Mouse (Mus musculus): ENCODE data around the gene Pdzd2. TPM values are rescaled to one million over a fixed set of nuclear protein-coding genes. Genes with fewer than 3 reads are reported as not detected.

The Pdzd2 gene
- polyA plus RNA-seq (2012; rRNA removed): 17.6 and 23.9 TPM in 2 replicates

DNA sequence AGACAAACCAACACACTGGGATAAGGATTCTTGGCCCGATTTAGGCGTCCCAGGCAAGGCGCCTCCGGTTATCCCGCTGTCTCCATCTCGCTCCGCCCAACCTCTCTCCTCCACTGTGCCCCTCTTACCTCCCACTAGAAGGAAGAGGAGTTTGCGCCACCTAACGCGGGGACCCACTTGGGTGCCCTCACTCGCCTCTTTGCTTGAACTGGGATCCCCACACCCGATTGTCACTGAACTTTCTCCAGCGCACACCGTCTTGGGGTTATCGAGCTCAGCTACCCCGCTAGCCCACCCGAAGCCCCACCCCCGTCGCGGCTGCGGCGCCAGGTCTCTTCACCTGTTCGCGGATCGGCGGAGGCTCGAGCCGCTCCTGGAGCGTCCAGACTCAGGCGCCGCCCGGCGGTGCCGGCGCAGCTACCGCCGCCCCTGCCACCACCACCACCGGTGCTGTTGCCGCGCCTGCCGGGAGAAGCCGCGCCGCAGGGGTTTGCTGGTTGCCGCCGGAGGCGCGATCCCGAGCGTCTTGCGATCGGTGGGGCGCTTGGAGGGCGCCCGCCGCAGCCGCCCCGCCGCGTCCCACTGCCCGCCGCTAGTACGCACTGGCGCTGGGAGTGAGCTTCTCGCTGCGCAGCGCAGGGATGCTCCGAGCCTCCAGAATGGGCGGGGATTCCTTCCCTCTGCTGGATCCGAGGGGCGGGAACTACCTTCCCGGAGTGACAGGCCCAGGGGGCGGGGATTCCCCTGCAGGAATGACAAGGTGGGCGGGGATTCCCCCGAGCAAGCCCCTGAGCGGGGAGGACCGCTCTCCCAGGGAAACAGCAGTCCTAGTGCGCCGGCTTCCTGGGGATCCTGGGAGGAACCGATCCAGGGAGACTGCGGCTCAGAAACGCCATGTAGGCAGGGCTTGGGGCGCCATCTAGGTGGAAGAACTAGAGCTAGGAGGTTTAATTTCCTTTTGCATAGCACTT lies at the start of gene Pdzd2:
Gene Pdzd2 (minus strand): TSS at position 648 of the 971 bp plus-strand sequence.
- no peak for DNase-seq (ENCODE audit: low read depth)

DNA sequence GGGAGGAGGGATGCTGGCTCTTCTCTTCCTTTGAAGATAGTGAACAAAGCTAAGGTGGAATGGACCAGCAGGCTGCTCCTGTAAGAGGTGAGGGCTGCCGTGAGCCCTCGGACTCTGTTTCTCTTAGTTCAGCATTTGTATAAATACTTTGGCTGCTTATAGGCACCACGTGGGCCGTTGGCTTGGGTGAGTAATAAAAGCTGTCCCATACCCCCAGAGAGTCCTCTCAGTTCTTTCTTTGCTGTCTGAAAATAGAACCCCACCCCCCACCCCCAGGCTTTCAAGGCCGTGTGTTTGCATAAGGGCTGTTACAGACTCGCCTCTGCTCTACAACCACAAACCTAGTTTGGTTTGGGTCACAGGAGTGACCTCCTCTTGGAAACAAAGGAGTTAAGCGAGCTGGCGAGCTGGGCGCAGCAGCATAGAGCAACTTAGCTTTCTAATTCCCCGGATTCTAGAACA lies 49.7 kb upstream of the Pdzd2 start:
- DNase-seq (ENCODE audit: low read depth): no peak

DNA sequence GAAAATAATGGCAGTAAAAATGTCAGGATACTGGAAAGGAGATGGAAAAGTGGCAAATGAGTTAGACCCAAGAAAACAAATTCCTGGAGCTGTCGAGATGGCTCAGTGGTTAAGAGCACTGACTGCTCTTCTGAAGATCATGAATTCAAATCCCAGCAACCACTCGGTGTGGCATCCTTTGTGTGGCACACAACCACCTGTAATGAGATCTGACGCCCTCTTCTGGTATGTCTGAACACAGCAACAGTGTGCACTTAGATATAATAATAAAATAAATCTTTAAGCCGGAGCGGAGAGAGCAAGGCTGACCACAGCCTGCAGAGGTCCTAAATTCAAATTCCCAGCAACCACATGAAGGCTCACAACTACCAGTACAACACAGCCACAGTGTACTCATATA lies 48.8 kb upstream of the Pdzd2 start:
- DNase-seq (ENCODE audit: low read depth): no peak

DNA sequence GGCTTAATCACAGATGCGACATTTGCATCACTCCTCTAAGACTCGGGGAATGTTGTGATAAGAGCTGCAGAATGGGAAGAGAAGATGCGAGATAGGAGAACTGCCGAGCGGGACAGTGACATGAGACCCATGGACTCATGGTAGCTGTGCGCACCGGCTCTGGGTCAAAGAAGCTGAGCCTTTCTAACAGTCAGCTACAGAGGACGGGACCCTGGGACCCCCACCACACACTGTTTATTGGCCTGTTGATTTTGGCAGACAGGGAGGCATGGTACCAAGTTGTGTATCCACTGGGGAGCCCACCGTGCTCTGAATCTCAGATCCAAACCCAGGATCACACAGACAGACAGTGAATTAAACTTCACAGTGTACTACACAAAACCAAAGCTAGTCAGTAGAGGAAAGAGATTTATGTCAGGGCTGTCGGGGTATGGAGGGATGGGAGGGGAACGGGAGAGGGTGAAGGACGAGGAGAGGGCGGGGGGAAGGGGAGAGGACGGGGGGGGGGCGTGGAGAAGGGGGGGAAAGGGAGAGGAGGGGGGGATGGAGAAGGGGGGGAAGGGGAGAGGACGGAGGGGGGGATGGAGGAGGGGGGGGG lies 42.1 kb upstream of the Pdzd2 start:
- no peak for DNase-seq (ENCODE audit: low read depth)

DNA sequence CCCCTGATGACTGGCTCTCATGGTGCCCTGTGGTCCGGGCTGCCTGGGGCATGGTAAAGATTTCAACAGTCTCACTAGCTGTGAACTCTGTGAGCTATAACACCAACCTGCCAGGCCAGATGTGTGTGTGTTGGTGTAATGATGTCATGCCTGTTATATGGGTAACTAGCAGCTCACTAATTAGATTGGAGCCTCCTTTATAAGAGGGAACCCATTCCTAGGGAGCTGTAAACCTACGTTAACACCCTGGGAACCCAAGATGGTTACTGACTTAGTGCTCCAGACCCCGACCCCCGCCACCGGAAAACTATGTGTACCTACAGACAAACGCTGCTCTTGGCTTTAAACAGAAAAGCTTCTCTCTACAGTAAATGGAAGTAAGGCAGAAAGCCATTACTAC lies 41.6 kb upstream of the Pdzd2 start:
- DNase-seq (ENCODE audit: low read depth): no peak

DNA sequence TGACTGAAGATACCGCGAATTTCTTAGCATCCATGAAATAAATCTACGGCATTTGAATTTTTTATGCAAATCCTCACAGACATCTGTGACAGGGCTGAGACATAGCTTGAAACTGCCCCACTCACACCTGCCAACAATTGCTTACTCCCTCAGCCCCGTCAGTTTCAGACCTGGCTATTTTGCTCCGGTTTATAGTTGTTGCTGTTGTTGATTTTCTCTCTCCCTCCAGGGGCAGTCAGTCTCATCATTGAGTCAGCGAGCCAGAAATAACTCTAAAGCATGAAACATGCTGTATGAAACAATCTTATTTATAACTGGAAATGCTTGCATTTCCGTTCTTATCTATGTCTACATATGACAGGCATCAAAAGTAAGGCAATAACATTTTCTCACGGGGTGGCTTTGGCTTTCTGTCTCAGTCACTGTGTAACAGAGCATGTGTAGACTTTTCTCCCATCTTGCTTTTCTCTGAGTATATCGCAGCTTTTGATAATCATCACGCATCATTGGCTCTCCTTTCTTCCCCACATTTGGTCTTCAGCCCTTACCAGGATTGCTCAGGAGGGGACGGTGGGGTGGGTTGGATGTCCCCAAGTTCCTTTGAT lies 34.5 kb upstream of the Pdzd2 start:
- no peak for DNase-seq (ENCODE audit: low read depth)

DNA sequence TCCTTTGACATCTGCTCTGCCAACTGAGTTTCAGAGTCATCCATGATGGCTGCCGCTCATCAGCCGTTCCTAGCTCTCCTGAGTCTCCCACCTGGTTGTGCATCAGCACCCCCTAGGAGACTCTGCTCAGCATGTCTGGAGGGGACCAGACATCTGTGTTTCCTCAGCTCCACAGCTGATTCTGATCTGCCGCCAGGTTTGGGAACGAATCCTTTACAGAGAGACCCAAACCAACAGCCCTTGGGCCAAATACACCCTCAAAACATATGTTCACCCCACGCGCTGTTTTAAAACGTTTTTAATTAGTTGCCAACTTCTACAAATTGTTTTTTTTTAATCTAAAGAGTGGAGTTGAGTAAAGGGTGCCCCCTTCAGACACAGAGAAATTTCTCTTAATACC lies 31.2 kb upstream of the Pdzd2 start:
- no peak for DNase-seq (ENCODE audit: low read depth)

DNA sequence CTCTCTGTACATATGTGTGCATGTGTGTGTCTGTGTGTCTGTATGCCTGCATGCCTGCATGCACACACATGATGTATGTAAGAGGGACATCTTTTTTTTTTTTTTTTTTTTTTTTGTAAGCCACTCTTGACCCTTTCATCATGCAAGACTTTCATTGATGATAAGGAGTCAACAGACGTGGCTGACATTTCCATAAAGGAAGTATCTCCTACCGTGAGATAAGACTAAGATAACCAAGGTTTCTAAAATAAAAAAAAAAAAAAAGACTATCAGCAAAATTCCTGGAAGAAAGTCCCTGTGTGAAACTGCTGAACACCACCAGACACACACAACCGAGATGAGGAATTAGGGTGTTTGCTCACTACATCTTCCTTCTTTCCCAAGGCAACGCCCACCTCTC lies 27.1 kb upstream of the Pdzd2 start:
- DNase-seq (ENCODE audit: low read depth): no peak

DNA sequence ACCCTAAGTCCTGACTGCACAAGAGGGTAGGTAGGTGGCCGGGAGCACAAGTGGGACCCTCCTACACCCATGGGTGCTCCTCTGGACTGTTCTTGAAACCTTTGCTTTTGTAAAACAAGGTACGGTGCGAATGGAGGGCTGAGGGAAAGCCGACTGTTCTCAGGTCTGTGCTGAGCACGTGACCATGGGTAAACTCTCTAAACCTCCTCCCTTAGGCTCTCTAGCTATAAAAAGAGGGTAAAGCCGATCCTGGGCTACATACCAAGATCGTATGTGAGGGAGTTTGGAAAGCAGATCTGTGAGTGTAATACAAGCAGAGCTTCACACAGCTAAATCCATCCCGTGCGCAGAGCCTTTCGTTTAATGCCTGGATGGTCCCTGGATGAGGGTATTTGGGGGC lies 23.4 kb upstream of the Pdzd2 start:
- no peak for DNase-seq (ENCODE audit: low read depth)

DNA sequence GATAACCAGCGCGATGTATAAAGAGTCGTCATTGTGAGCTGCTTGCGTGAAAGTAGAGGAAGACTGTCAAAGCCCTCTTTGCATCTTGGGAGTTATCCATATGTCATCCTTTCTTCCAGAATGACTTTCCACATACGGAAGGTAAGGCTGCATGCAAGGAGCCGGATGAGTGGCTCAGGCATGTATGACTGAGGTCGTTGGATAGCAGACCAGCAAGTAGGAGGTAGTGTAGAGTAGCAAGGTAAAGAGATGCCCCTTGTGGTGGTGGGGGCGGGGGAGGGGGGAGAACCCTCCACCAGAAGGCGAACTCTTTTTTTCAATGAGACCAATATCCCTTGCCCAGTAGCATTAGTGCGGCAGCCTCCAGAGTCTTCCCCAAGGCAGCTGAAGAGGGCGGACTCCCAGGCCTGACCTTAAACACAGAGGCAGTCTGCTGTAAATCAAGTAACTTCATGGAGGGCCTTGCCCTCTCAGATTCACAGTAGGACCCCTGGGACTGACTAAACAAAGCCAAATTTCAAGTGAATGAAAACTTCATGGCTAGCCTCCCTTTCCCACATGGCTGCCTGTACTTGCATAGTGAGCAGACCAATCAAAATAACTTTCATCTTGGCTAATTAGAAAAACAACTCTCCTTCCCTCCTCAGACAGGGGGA lies 22.7 kb upstream of the Pdzd2 start:
- DNase-seq (ENCODE audit: low read depth): no peak

DNA sequence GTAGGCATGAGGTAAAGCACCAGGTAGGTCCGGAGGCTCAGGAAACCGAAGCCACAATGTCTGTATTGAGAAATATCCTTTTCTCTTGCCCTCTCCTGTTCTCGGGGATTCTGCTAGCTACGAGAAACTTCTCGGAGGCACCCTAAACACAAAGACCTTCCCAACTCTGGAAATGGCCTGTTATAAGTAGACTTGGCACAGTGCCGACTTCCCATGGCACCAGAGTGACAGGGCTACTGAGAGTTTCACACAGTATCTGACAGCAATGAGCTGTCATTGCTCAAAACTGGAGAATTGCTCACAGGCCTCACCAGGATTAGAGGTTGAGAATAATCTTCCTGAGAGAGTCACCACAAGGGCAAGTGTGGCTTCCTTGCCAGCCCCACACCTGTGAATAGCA lies 21.0 kb upstream of the Pdzd2 start:
- DNase-seq (ENCODE audit: low read depth): no peak

DNA sequence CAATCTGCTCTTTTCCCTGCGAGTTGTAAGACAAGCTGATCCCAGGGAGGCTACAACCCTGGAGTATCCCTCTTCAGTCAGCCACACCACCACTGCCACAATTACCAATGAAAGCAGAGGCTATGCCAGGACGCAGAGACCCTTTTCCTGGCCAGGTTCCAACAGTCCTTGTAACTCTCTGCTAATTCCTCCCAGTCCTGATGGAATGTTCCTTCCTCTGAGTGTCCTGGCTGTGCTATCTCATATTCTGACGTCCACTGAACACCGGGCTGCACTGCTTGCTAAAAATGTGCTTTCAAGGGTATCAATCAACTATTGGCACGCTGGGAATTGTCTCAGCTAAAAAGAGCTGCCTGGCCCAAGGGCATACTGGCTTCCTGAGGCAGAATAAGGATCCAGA lies 18.7 kb upstream of the Pdzd2 start:
- no peak for DNase-seq (ENCODE audit: low read depth)

DNA sequence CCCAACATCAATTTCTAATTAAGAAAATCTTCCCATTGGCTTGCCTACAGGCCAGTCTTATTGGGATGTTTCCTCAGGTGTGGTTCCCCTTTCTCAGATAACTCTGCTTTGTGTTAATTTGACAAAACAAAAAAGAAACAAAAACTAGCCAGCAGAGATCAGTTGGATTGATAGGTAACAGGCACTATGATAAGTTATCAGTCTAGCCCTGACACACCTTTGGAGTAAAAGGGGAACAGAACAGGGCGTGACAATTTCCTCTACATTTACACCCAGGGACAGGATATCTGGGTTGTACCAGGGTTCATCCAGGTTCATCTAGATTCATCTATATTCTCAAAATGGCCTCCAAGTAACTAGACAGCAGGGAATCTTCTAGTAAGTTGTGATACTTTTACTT lies 18.0 kb upstream of the Pdzd2 start:
- DNase-seq (ENCODE audit: low read depth): no peak

DNA sequence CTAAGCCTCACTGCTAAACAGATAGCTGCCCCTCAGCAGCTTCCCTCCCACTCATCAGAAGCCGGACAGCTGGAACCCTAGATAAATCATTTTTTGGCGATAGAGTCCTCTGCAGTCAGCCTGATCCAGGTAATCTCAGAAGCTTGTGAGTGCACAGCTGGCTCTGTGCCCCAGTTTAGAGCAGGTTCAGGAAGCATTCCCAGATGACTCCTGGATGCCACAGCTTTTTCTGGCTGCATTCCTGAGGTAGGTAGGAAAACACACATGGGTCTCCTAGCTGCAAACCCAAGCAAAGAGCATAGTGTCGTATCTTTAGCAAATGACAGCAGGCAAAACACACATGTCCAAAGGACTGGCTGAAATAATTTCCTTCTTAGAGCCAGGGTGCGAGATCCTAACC lies 13.5 kb upstream of the Pdzd2 start:
- no peak for DNase-seq (ENCODE audit: low read depth)

DNA sequence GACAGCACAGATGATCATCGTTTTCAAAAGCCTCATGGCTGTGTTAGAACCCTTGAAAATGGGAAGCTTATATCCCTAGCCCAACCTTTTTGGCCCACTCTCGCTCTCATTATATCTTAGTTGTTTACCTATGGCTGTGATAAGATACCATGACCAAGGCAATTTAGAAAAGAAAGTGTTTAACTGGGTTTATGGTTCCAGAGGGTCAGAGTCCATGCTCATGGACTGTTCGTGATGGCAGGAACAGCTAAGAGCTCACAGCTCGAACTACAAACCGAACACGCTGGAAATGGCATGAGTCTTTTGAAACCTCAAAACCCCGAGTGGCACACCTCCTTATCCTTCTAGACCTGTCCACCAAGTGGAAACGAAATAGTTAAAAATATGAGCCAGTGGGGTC lies 11.2 kb upstream of the Pdzd2 start:
- DNase-seq (ENCODE audit: low read depth): no peak

DNA sequence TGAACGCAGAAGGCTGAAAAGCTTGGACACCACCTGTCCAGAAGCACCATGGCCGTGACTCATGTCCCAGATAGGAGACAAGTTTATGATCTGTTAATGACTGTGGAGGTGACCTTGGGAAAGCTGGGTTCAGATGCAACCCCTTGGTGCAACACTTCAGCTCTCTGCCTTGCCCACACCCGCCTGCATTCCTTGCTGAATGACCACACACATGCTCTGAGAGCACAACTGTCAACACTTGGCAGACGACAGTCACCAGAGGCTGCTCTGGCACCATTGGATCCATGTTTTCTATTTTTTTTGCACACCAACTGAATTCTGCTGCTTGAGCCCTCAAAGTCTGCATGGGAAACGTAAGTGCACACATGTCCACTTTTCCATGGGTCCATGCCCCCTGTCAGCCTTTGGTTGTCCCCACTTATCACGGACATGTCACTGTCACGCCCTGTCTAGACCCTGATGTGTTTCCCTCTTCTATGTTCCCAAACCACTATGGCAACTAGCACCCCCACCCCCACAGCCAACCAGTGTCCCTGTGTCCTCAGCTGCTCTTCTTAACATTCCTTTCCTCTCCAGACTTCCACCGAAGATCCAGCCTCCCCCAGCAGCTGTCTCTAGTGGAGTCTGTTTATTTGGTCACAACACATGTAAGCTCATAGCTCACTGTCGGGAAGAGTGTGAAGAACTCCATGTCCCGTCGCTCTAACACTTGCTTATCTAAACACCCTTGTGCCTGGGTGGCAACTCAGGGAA lies 10.0 kb upstream of the Pdzd2 start:
- no peak for DNase-seq (ENCODE audit: low read depth)

DNA sequence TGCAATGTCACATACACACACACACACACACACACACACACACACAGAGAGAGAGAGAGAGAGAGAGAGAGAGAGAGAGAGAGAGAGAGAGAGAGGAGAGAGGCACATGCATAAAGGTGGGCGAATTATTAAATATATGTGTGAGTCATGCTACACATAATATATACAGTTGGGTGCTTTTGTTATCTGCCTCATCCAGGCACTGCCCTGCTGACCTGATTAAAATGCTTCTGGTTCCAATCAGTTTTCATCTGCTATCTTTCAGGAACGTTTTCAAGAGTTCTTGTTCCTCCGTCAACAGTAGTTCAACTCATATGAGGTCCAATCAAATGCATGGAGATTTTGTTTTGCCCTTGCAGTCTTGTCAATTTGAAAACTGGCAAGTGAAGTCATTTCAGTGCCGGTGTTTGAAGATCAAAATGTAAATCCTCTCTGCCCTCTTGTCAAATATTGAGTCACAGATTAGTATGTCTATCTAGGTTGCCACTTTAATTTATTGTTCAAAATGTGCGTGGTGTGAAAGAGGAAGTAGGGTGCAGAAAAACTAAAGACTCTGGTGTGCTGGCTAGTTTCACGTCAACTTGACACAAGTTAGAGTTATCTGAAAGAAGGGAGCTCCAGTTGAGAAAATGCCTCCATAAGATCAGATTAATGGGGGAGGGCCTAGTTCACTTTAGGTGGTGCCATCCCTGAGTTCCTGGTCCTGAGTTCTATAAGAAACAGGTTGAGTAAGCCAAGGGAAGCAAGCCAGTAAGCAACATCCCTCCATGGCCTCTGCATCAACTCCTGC lies 2.6 kb upstream of the Pdzd2 start:
- no peak for DNase-seq (ENCODE audit: low read depth)

DNA sequence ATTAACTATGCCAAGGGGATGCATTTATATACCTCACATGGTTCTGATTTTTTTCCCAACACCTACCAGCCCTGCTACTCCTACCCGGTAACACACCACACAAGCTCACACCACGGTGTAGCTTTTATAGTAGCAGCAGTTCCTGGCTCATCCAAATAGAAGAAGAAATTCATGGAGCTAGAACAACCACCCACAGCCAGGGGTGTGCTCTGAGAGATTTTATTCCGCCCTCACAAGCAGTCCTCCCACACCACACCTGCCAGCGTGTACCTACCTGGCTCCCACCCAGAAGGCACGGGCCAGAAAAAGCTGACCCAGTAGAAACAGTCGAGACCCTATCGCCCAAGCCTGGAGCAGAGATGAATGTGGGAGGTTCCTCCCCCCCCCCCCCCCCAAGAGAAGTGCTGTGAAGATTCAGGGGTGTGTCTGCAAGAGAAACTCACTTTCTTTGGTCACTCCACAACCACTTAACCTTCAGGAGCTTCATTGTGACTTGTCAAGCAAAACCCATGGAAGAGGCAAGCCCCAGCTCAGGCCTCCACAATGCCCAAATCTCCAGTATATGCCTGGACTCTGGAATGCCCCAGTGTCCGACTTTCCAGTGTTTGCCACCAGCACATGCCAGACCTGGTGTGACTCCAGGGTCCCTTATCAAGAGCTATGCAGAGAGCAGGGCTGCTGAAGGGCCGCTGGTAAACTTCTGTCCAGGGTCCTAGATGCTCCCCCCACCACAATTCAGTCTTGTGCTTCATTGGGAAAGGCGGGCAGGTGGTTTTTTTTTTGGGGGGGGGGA lies 1.2 kb downstream of the Pdzd2 start:
- no peak for DNase-seq (ENCODE audit: low read depth)

DNA sequence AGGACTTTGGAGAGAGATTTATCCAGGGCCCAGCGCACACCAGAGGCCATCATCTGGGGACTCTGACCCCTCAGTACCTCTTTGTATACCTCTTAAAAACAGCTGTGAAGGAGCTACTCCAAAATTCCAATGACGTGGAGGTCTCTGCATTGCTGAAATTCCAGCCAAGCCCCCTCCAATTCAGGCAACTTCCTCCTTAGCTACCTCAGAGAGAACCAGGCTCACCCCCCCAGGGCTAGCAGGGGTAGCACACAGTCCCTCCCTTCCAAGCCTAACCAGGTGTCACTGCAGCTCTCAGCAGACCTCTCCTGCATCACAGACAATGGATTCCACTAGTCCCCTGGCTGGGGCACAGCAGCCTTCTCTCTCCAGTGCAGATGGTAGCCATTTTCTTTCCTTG lies 4.5 kb downstream of the Pdzd2 start:
- no peak for DNase-seq (ENCODE audit: low read depth)

DNA sequence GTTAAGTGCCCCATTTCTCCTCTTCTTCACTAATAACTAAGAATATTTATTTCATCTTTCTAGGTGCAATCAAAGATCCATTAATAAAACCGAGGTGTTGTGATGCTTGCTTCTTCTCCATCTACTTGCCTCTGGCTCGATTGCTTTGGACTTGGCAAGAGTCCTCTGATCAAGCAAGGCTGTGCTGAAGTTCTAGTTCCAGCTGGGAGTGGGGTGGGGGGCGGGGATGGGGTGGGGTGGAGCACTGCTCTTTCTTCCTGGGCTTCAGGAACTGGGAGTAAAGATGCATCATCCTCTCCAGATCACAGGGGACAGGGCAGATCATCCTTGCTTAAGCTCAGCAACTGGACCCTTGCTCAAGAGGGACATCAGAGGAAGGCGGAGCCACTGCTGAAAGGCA lies 5.5 kb downstream of the Pdzd2 start:
- DNase-seq (ENCODE audit: low read depth): no peak

All from gonadal fat pad, adult 2 months (tissue).